Mouse (Mus musculus) liver, embryonic 15.5 days (tissue): Measurements from ENCODE around the gene Tns3. TPM values are rescaled to one million over a fixed set of nuclear protein-coding genes. Genes with fewer than 3 reads are reported as not detected.

Source experiments
- ATAC-seq: fragments of 200-750 bp; cut with Nextera tagmentation; 2 replicates; pipeline ENCODE4 v1.8.0; 2017; ENCODE audit warnings: moderate number of reproducible peaks, mild to moderate bottlenecking, moderate library complexity; ENCODE audit not compliant: insufficient read depth
- H3K27ac ChIP-seq: fragments of 300-500 bp; sonication (generic); replicated peaks from 2 replicates; pipeline ENCODE4 v1.5.1; 2015; ENCODE audit warnings: mild to moderate bottlenecking, inconsistent platforms
- H3K27me3 ChIP-seq: fragments of 300-500 bp; sonication (generic); 2 replicates; pipeline ENCODE4 v1.6.1; 2015; ENCODE audit warnings: mild to moderate bottlenecking, inconsistent platforms
- H3K36me3 ChIP-seq: fragments of 300-500 bp; sonication (generic); replicated peaks from 2 replicates; pipeline ENCODE4 v1.6.1; 2015; ENCODE audit warnings: moderate library complexity, mild to moderate bottlenecking, inconsistent platforms
- H3K4me1 ChIP-seq: fragments of 300-500 bp; sonication (generic); replicated peaks from 2 replicates; pipeline ENCODE4 v1.6.1; 2015; ENCODE audit warnings: inconsistent platforms
- H3K4me2 ChIP-seq: fragments of 300-500 bp; sonication (generic); 2 replicates; pipeline ENCODE4 v1.6.1; 2015; ENCODE audit warnings: moderate library complexity, mild to moderate bottlenecking, inconsistent platforms
- H3K4me3 ChIP-seq: fragments of 300-500 bp; sonication (generic); replicated peaks from 2 replicates; pipeline ENCODE4 v1.5.1; 2015; ENCODE audit warnings: mild to moderate bottlenecking, inconsistent platforms
- H3K9ac ChIP-seq: fragments of 300-500 bp; sonication (generic); 2 replicates; pipeline ENCODE4 v1.6.1; 2015; ENCODE audit warnings: moderate library complexity, mild to moderate bottlenecking, inconsistent platforms
- H3K9me3 ChIP-seq: fragments of 300-500 bp; sonication (generic); replicated peaks from 2 replicates; pipeline ENCODE4 v1.6.1; 2016; ENCODE audit warnings: inconsistent platforms
- WGBS: fragments of 180-500 bp; shearing (Covaris S2); methylation state at CpG from one replicate; pipeline ENCODE4 v1.1.7; 2015; ENCODE audit warnings: mixed read lengths; ENCODE audit not compliant: insufficient replicate concordance; 5-methylcytosine and 5-hydroxymethylcytosine counted together
- polyA plus RNA-seq: library from polyadenylated mRNA; unstranded; fragments of >200 nt; fragmentation: Nextera tagmentation; extraction: Ambion mirVana; gene quantifications from 2 replicates; pipeline ENCODE4 v1.2.1, GENCODE M21; 2015

The Tns3 gene
- polyA plus RNA-seq, 1 experiment from 2014 or later: 3.4 TPM

GRCm38 (mm10) chr11:8468161-8469091 is 195.9 kb downstream of the Tns3 start:
- ATAC-seq: peak; percentile 37; the same call in 1 of the 2 replicates
- H3K9ac ChIP-seq: no peak overlapping the region
- no peaks in the 10 kb centered on the region for H3K9me3 ChIP-seq
- H3K4me2 ChIP-seq: peak overlapping the region; percentile 62
- peak overlapping the region; percentile 35 for H3K4me3 ChIP-seq
- 0 out of 2 replicates have a peak overlapping the region, but pooled peaks have one; percentile 45 for H3K27ac ChIP-seq
- H3K27me3 ChIP-seq: 0 out of 2 replicates have a peak, but pooled peaks cover 7% of the 10 kb centered on the region
- H3K36me3 ChIP-seq: no peaks in the 10 kb centered on the region
- 0 out of 2 replicates have a peak, but pooled peaks cover 3% of the 10 kb centered on the region for H3K4me1 ChIP-seq
- WGBS: 2% methylated on average over 30 of the region's 33 CpGs

DNA sequence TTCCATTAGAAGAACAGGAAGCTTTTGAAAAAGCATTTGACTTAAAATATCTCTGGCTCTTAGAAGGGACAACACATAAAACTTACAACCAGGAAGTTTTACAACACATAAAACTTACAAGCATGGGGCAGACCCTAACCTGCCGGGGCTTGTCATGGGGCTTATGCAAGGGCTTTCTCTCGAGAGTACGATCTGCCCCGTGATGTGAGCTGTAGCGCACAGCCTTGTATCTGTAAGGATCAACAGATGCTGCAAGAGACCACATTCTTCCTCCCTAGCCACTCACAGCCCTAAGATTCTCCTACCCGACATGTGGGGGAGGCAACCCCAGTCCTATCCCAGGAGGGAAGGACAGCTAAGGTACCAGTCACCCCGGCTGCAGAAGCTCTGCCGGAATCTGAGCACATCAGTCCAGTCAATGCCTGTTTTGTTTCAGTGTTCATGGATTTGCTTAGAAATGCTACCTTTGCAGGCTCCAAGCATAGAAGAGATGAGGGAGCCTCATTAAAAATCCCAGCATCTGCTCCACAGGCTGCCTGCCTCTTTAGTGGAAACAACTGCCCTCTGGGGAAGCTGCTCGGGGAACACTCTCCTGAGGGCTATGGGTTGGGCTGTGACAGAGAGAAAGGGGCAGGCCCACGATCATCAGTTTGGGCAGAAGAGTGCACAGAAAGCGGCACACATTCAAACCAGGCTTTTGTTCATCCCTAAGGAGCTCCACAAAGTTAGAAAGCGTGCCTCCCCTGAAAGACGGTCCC is 196.8 kb downstream of the Tns3 start:
- peak overlapping the region; percentile 35 for H3K4me3 ChIP-seq
- no peak overlapping the region for H3K27ac ChIP-seq
- H3K4me1 ChIP-seq: 0 out of 2 replicates have a peak, but pooled peaks cover 3% of the 10 kb centered on the region
- H3K9me3 ChIP-seq: no peaks in the 10 kb centered on the region
- H3K27me3 ChIP-seq: 0 out of 2 replicates have a peak, but pooled peaks cover 7% of the 10 kb centered on the region
- peak overlapping the region; percentile 62; the same call in 1 of the 2 replicates for H3K4me2 ChIP-seq
- 37% methylated on average over 13 of the region's 13 CpGs for WGBS
- ATAC-seq: no peak
- 0 out of 2 replicates have a peak, but pooled peaks cover 4% of the 10 kb centered on the region for H3K36me3 ChIP-seq
- H3K9ac ChIP-seq: no peak overlapping the region

DNA sequence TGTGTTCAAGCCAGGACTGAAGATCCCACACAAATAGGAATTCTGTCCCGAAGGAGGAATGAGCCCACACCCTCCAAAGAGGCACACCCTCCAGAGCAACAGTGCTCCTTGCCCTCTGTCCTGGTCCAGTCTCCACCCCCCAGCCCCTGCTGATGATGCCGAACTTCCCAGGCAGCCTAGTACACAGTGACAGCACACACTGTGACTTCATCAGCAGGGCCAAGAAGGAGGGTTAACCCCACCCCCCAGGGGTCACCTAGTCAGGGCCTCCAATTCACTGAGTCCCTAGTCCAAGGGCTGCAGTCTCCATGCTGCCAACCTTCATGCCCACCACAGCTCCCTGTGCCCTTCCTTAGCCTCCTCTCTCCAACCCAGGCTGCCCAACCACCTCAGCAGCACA is 200.5 kb downstream of the Tns3 start:
- 63% methylated on average over 2 of the region's 2 CpGs for WGBS
- no peak for ATAC-seq
- H3K4me2 ChIP-seq: no peak overlapping the region

GRCm38 (mm10) chr11:8462827-8463405 is 201.4 kb downstream of the Tns3 start:
- no peak overlapping the region for H3K4me2 ChIP-seq
- no peaks in the 10 kb centered on the region for H3K9me3 ChIP-seq
- 58% methylated on average over 3 of the region's 3 CpGs for WGBS
- H3K4me3 ChIP-seq: no peak overlapping the region
- H3K27ac ChIP-seq: no peak overlapping the region
- no peak for ATAC-seq
- no peaks in the 10 kb centered on the region for H3K4me1 ChIP-seq
- H3K27me3 ChIP-seq: no peaks in the 10 kb centered on the region
- 0 out of 2 replicates have a peak, but pooled peaks cover 4% of the 10 kb centered on the region for H3K36me3 ChIP-seq
- no peak overlapping the region for H3K9ac ChIP-seq

More for the DNA sequence above, 200.5 kb downstream of the Tns3 start:
- H3K4me1 ChIP-seq: 0 out of 2 replicates have a peak, but pooled peaks cover 3% of the 10 kb centered on the region
- 0 out of 2 replicates have a peak, but pooled peaks cover 6% of the 10 kb centered on the region for H3K27me3 ChIP-seq
- no peak overlapping the region for H3K4me3 ChIP-seq
- no peak overlapping the region for H3K9ac ChIP-seq
- no peaks in the 10 kb centered on the region for H3K9me3 ChIP-seq
- no peak overlapping the region for H3K27ac ChIP-seq
- H3K36me3 ChIP-seq: 0 out of 2 replicates have a peak, but pooled peaks cover 4% of the 10 kb centered on the region

GRCm38 (mm10) chr11:8460835-8461234 is 203.5 kb downstream of the Tns3 start:
- Histone ChIP-seq H3K4me2 (no peak overlapping the region), H3K27me3 (no peaks in the 10 kb centered on the region), H3K27ac (no peak overlapping the region), H3K4me3 (no peak overlapping the region), H3K36me3 (0 out of 2 replicates have a peak, but pooled peaks cover 4% of the 10 kb centered on the region), H3K9ac (no peak overlapping the region), H3K4me1 (0 out of 2 replicates have a peak, but pooled peaks cover 4% of the 10 kb centered on the region), H3K9me3 (no peaks in the 10 kb centered on the region)
- 68% methylated on average over 4 of the region's 4 CpGs for WGBS
- ATAC-seq: no peak

DNA sequence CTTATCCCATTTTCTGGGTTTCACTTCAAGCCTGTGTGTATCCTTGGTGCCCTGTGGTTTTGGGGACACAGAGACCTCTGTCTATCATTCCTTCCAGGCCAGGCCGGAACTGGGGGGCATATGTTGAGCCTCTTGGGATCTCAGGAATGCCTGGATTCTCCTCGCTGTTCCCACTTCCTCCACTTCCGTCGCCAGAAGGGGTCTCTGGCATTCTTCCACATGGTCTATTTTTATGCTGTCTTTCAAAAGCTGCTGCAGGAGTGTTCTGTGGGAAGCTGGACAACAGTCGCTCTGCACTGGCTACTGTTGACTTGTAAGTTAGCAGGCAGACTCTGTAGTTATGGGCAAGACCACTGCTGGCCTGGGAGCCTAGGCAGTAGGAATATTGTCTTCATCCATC is 206.4 kb downstream of the Tns3 start:
- H3K27me3 ChIP-seq: no peaks in the 10 kb centered on the region
- no peak for ATAC-seq
- H3K4me1 ChIP-seq: 0 out of 2 replicates have a peak, but pooled peaks cover 4% of the 10 kb centered on the region
- WGBS: 61% methylated on average over 5 of the region's 5 CpGs
- no peaks in the 10 kb centered on the region for H3K9me3 ChIP-seq
- no peak overlapping the region for H3K4me3 ChIP-seq
- H3K4me2 ChIP-seq: no peak overlapping the region
- H3K27ac ChIP-seq: no peak overlapping the region
- H3K9ac ChIP-seq: no peak overlapping the region
- H3K36me3 ChIP-seq: 0 out of 2 replicates have a peak, but pooled peaks cover 3% of the 10 kb centered on the region

DNA sequence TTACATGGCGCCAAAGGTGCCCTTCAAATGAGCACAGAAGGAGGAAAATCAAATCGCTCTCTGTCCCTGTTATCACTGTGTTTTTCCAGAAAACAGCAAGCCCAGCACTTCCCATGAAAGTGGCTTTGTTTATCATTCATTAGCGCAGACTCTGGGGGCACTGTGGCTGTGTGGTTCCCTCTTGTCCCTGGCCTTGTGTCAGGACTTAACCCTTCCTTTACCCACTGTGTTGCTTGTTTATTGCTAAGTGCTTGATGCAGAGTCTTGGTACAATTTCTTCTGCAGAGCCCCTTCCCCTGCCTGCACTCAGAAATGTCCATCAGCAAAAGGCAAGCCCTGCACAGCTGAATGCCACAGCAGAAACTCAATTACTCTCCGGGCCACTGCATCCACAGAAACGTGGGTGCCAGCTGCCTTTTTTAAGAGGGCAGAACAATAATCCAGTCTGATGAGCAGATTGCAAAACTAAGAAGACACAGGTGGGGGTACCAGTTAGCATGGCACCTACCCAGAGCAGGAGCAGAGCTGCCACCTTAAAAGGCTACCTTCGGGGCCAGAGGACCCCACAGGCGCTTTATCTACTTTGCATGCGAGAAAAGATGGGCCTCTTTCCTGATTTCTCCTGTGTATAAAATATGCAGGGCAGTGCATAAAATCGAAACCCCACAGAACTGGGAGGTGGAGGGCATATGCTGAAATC is 207.6 kb downstream of the Tns3 start:
- Histone ChIP-seq H3K4me2 (no peak overlapping the region), H3K4me1 (0 out of 2 replicates have a peak, but pooled peaks cover 4% of the 10 kb centered on the region), H3K27ac (no peak overlapping the region), H3K9ac (no peak overlapping the region), H3K9me3 (no peaks in the 10 kb centered on the region), H3K27me3 (no peaks in the 10 kb centered on the region), H3K4me3 (no peak overlapping the region), H3K36me3 (no peaks in the 10 kb centered on the region)
- 47% methylated on average over 9 of the region's 9 CpGs for WGBS
- no peak for ATAC-seq

DNA sequence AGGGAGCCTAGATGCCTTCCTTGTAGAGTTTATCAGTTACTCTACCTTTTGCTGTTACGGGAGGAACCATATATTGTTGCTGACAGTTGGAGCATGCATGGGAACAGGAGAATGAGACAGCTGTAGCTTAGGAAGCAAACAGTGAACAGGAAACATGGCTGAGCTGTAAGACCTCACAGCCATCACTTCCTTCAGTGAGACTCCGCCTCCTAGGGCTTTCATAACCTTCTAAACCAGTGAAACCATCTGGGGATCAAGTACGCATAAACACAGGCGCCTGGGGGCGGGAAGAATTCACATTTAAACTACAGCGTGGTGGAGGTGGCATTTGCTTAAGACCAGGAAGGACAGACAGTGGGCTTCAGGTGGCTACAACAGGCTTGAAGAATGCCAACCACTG is 208.7 kb downstream of the Tns3 start:
- Histone ChIP-seq H3K9me3 (no peaks in the 10 kb centered on the region), H3K9ac (no peak overlapping the region), H3K36me3 (0 out of 2 replicates have a peak, but pooled peaks cover 7% of the 10 kb centered on the region), H3K4me2 (no peak overlapping the region), H3K27me3 (no peaks in the 10 kb centered on the region), H3K4me1 (0 out of 2 replicates have a peak, but pooled peaks cover 4% of the 10 kb centered on the region), H3K4me3 (no peak overlapping the region), H3K27ac (no peak overlapping the region)
- WGBS: 57% methylated on average over 6 of the region's 6 CpGs
- no peak for ATAC-seq

DNA sequence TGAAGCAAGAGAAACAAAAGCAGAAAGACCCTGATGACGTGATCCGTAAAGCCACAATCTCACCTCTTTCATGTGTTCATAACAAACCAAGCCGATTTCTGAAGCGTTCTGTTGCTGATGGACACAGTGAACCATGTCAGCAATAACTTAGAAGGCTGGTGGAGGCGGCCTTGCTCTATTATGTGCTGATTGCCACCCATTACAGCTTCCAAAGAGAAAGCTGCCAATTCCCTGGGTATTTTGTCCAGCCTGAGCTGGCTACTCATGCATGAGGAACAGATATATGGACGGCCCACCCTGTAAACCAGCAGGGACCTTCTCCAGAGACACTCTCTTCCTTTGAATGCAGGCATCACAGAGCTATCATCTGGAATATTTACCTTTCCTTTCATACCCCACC is 211.1 kb downstream of the Tns3 start:
- no peak for ATAC-seq

GRCm38 (mm10) chr11:8451597-8452201 is 212.6 kb downstream of the Tns3 start:
- peaks cover 22% of the 10 kb centered on the region; the same call in 1 of the 2 replicates for H3K36me3 ChIP-seq
- 0 out of 2 replicates have a peak, but pooled peaks cover under 1% of the 10 kb centered on the region for H3K4me1 ChIP-seq
- no peak overlapping the region for H3K4me2 ChIP-seq
- no peak for ATAC-seq
- no peak overlapping the region for H3K4me3 ChIP-seq
- no peaks in the 10 kb centered on the region for H3K9me3 ChIP-seq
- H3K27me3 ChIP-seq: no peaks in the 10 kb centered on the region
- WGBS: 76% methylated on average over 6 of the region's 6 CpGs
- no peak overlapping the region for H3K27ac ChIP-seq
- H3K9ac ChIP-seq: no peak overlapping the region

More for the DNA sequence above, 211.1 kb downstream of the Tns3 start:
- Histone ChIP-seq H3K27ac (no peak overlapping the region), H3K9me3 (no peaks in the 10 kb centered on the region), H3K27me3 (no peaks in the 10 kb centered on the region), H3K9ac (no peak overlapping the region), H3K4me3 (no peak overlapping the region), H3K36me3 (0 out of 2 replicates have a peak, but pooled peaks cover 22% of the 10 kb centered on the region), H3K4me2 (no peak overlapping the region), H3K4me1 (0 out of 2 replicates have a peak, but pooled peaks cover 4% of the 10 kb centered on the region)
- 70% methylated on average over 6 of the region's 6 CpGs for WGBS
